ENCODE assay signal across 18 mouse cellular contexts in genomic region chr11:120112136-120112535, GRCm38 (mm10). TPM values are rescaled to one million over a fixed set of nuclear protein-coding genes. Genes with fewer than 3 reads are reported as not detected.
A peak's percentile ranks its signal among the peaks of the same experiment; 100 is the strongest.
DNase-seq lines count a peak whose midpoint lies in the region; ATAC-seq lines count a peak whose summit lies in the region.
"Had no signal": no experiment of that assay in that cellular context is flagged by ENCODE, and none has a peak within 500 bp of the region (broad histone marks: within the 10 kb centered on the region; RNA-seq: fewer than 3 reads in every experiment).

No protein-coding gene starts in this region.

- ATAC-seq in limb, embryonic 15.5 days (ENCODE audit: insufficient number of reproducible peaks, low FRiP score, low TSS enrichment, low read depth) = no peak
- ATAC-seq in activated CD4-positive, CD25-positive, alpha-beta regulatory T cell, adult 4 months = no peak
- ATAC-seq: forebrain, embryonic 15.5 days had no signal

- H3K9me3 ChIP-seq in limb, embryonic 15.5 days = no peaks in the 10 kb centered on the region
- no peaks in the 10 kb centered on the region for H3K9me3 ChIP-seq in limb, embryonic 10.5 days (replicated peaks)
- H3K9me3 ChIP-seq: embryonic facial prominence, embryonic 12.5 days; forebrain, embryonic 15.5 days; neural tube, embryonic 15.5 days; stomach, embryonic 15.5 days had no signal

- no peaks in the 10 kb centered on the region for H3K27me3 ChIP-seq in limb, embryonic 15.5 days
- H3K27me3 ChIP-seq in limb, embryonic 10.5 days (ENCODE audit: low read depth, poor library complexity, severe bottlenecking) = no peaks in the 10 kb centered on the region
- H3K27me3 ChIP-seq: embryonic facial prominence, embryonic 12.5 days; forebrain, embryonic 15.5 days; neural tube, embryonic 15.5 days; stomach, embryonic 15.5 days had no signal

- no peak overlapping the region for H3K4me3 ChIP-seq in limb, embryonic 15.5 days
- H3K4me3 ChIP-seq in limb, embryonic 10.5 days = no peak overlapping the region
- H3K4me3 ChIP-seq: embryonic facial prominence, embryonic 12.5 days; forebrain, embryonic 15.5 days; neural tube, embryonic 15.5 days; stomach, embryonic 15.5 days had no signal

- H3K36me3 ChIP-seq in limb, embryonic 15.5 days = peaks cover 61% of the 10 kb centered on the region
- peaks cover 81% of the 10 kb centered on the region for H3K36me3 ChIP-seq in limb, embryonic 10.5 days

- H3K4me1 ChIP-seq in limb, embryonic 15.5 days = peaks cover 24% of the 10 kb centered on the region
- peaks cover 53% of the 10 kb centered on the region for H3K4me1 ChIP-seq in limb, embryonic 10.5 days

- H3K9ac ChIP-seq in limb, embryonic 15.5 days = 0 out of 2 replicates have a peak overlapping the region, but pooled peaks have one; percentile 4
- H3K9ac ChIP-seq: embryonic facial prominence, embryonic 12.5 days; forebrain, embryonic 15.5 days; liver, embryonic 14.5 days; neural tube, embryonic 15.5 days; stomach, embryonic 15.5 days had no signal

- no peak overlapping the region for H3K27ac ChIP-seq in limb, embryonic 15.5 days
- no peak overlapping the region for H3K27ac ChIP-seq in limb, embryonic 10.5 days
- H3K27ac ChIP-seq: embryonic facial prominence, embryonic 12.5 days; forebrain, embryonic 15.5 days; liver, embryonic 14.5 days; neural tube, embryonic 15.5 days; stomach, embryonic 15.5 days had no signal

- no peak overlapping the region for H3K4me2 ChIP-seq in limb, embryonic 15.5 days
- H3K4me2 ChIP-seq: embryonic facial prominence, embryonic 12.5 days; forebrain, embryonic 15.5 days; neural tube, embryonic 15.5 days; stomach, embryonic 15.5 days had no signal

- WGBS in limb, embryonic 15.5 days = 85% methylated on average over 4 of the region's 4 CpGs
- WGBS in limb, embryonic 10.5 days = 93% methylated on average over 4 of the region's 4 CpGs

- DNase-seq in cerebellum, postnatal 14 days = peak; percentile 42 to 57
- no peak for DNase-seq in cerebellum, adult 11 months
- DNase-seq in limb, embryonic 10.5 days (ENCODE audit: low spot score) = no peak
- DNase-seq in heart, postnatal 4 days = peak; percentile 75
- peak; percentile 65 to 85 for DNase-seq in lung, postnatal 4 days
- no peak for DNase-seq in liver
- DNase-seq: adrenal gland, postnatal 10 days; cerebellum, adult 11-12 months; gastrocnemius, postnatal 25 days; midbrain, embryonic 14.5 days; right cerebral cortex, postnatal 25 days had no signal

RNA-seq across cellular contexts. Expression of gene Ndufaf8, which starts 13.4 kb away (rescaled TPM):
- polyA plus RNA-seq in limb, embryonic 15.5 days (2015; fragmentation: Nextera tagmentation; extraction: Ambion mirVana) = 67.0 and 76.6 TPM in 2 replicates
- 78.5 and 83.8 TPM in 2 replicates for polyA plus RNA-seq in limb, embryonic 10.5 days (2016; fragmentation: Nextera tagmentation; extraction: Ambion mirVana)
- total RNA-seq in heart, postnatal 4 days (2021) = 10 to 100 TPM; 51.6 to 63.0 TPM
- polyA plus RNA-seq in activated CD4-positive, CD25-positive, alpha-beta regulatory T cell, adult 4 months (2017; shearing (Covaris generic)) = 10 to 100 TPM; 85.8 to 94.6 TPM

RNA-seq across cellular contexts. Expression of gene Tepsin, which starts 13.6 kb away (rescaled TPM):
- 17.8 TPM in 2 replicates for polyA plus RNA-seq in limb, embryonic 15.5 days (2015; fragmentation: Nextera tagmentation; extraction: Ambion mirVana)
- 21.4 and 23.0 TPM in 2 replicates for polyA plus RNA-seq in limb, embryonic 10.5 days (2016; fragmentation: Nextera tagmentation; extraction: Ambion mirVana)
- 1 to 10 TPM; 8.7 to 9.7 TPM for total RNA-seq in heart, postnatal 4 days (2021)
- 10 to 100 TPM in 1 of 2 experiments, 1 to 10 TPM in 1; 7.3 to 10.4 TPM for polyA plus RNA-seq in activated CD4-positive, CD25-positive, alpha-beta regulatory T cell, adult 4 months (2017; shearing (Covaris generic))

RNA-seq across cellular contexts. Expression of gene Cep131, which starts 25.5 kb away (rescaled TPM):
- 20.9 and 21.3 TPM in 2 replicates for polyA plus RNA-seq in limb, embryonic 15.5 days (2015; fragmentation: Nextera tagmentation; extraction: Ambion mirVana)
- polyA plus RNA-seq in limb, embryonic 10.5 days (2016; fragmentation: Nextera tagmentation; extraction: Ambion mirVana) = 46.7 and 55.2 TPM in 2 replicates
- 10 to 100 TPM; 11.6 to 12.6 TPM for total RNA-seq in heart, postnatal 4 days (2021)
- polyA plus RNA-seq in activated CD4-positive, CD25-positive, alpha-beta regulatory T cell, adult 4 months (2017; shearing (Covaris generic)) = 1 to 10 TPM; 1.2 to 1.5 TPM

RNA-seq across cellular contexts. Expression of gene Slc38a10, which starts 39.0 kb away (rescaled TPM):
- 96.1 and 101 TPM in 2 replicates for polyA plus RNA-seq in limb, embryonic 15.5 days (2015; fragmentation: Nextera tagmentation; extraction: Ambion mirVana)
- polyA plus RNA-seq in limb, embryonic 10.5 days (2016; fragmentation: Nextera tagmentation; extraction: Ambion mirVana) = 99.6 and 99.8 TPM in 2 replicates
- 100 to 1,000 TPM; 115 to 116 TPM for total RNA-seq in heart, postnatal 4 days (2021)
- 10 to 100 TPM; 30.8 to 54.7 TPM for polyA plus RNA-seq in activated CD4-positive, CD25-positive, alpha-beta regulatory T cell, adult 4 months (2017; shearing (Covaris generic))

Comparison
In these comparisons a context has a peak if more than half of its experiments do, and no peak if none do; other contexts are left out.
1. DNase-seq: peak in cerebellum, postnatal 14 days (2 of 2), heart, postnatal 4 days (single experiment) and lung, postnatal 4 days (2 of 2); none in cerebellum, adult 11 months (single experiment), limb, embryonic 10.5 days (single experiment) and liver (single experiment).